Mouse (Mus musculus) intestine, embryonic 16.5 days (tissue): Measurements from ENCODE around the gene Ptprn2. TPM values are rescaled to one million over a fixed set of nuclear protein-coding genes. Genes with fewer than 3 reads are reported as not detected.

Experiments
- ATAC-seq: fragments of 200-750 bp; cut with Nextera tagmentation; 2 replicates; pipeline ENCODE4 v1.8.0; 2017; ENCODE audit warnings: moderate TSS enrichment, moderate library complexity
- H3K27ac ChIP-seq: fragments of 300-500 bp; sonication (generic); 2 replicates; pipeline ENCODE4 v1.5.1; 2014; ENCODE audit warnings: mild to moderate bottlenecking, low read length
- H3K27me3 ChIP-seq: fragments of 300-500 bp; sonication (generic); replicated peaks from 2 replicates; pipeline ENCODE4 v1.6.1; 2014; ENCODE audit warnings: low read length, control low read depth, mixed read lengths; ENCODE audit not compliant: control insufficient read depth, insufficient read depth
- H3K36me3 ChIP-seq: fragments of 300-500 bp; sonication (generic); 2 replicates; pipeline ENCODE4 v1.6.1; 2014; ENCODE audit warnings: low read length, control low read depth; ENCODE audit not compliant: control insufficient read depth, insufficient read depth
- H3K4me1 ChIP-seq: fragments of 300-500 bp; sonication (generic); 2 replicates; pipeline ENCODE4 v1.6.1; 2014; ENCODE audit warnings: low read length, control low read depth, mixed read lengths; ENCODE audit not compliant: control insufficient read depth, insufficient read depth
- H3K4me2 ChIP-seq: fragments of 300-500 bp; sonication (generic); 2 replicates; pipeline ENCODE4 v1.6.1; 2014; ENCODE audit warnings: low read depth, low read length, control low read depth
- H3K4me3 ChIP-seq: fragments of 300-500 bp; sonication (generic); 2 replicates; pipeline ENCODE4 v1.5.1; 2014; ENCODE audit warnings: mild to moderate bottlenecking, low read length
- H3K9ac ChIP-seq: fragments of 300-500 bp; sonication (generic); 2 replicates; pipeline ENCODE4 v1.6.1; 2014; ENCODE audit warnings: low read depth, low read length
- H3K9me3 ChIP-seq: fragments of 300-500 bp; sonication (generic); 2 replicates; pipeline ENCODE4 v1.6.1; 2016; ENCODE audit warnings: low read length, control low read depth; ENCODE audit not compliant: control insufficient read depth
- WGBS: fragments of 180-500 bp; shearing (Covaris S2); extraction: QIAGEN DNeasy Blood & Tissue Kit; methylation state at CpG from one replicate; pipeline ENCODE4 v1.1.7; 2014; 5-methylcytosine and 5-hydroxymethylcytosine counted together
- polyA plus RNA-seq: library from polyadenylated mRNA; unstranded; fragments of >200 nt; fragmentation: Nextera tagmentation; extraction: Ambion mirVana; gene quantifications from 2 replicates; pipeline ENCODE4 v1.2.1, GENCODE M21; 2015

The Ptprn2 gene
- polyA plus RNA-seq, 1 experiment from 2014 or later, result 1.8 TPM

- ATAC-seq, result no peak
- no peaks in the 10 kb centered on the region for H3K4me1 ChIP-seq
- no peak overlapping the region for H3K4me2 ChIP-seq
- 70% methylated on average over 9 of the region's 9 CpGs for WGBS
- no peaks in the 10 kb centered on the region for H3K36me3 ChIP-seq
- H3K27me3 ChIP-seq, result no peaks in the 10 kb centered on the region
- H3K9ac ChIP-seq, result no peak overlapping the region
- H3K4me3 ChIP-seq, result no peak overlapping the region
- no peaks in the 10 kb centered on the region for H3K9me3 ChIP-seq
- H3K27ac ChIP-seq, result no peak overlapping the region
These were observed 754.6 kb downstream of the Ptprn2 start for GRCm38 (mm10) chr12:117239927-117240715.

DNA sequence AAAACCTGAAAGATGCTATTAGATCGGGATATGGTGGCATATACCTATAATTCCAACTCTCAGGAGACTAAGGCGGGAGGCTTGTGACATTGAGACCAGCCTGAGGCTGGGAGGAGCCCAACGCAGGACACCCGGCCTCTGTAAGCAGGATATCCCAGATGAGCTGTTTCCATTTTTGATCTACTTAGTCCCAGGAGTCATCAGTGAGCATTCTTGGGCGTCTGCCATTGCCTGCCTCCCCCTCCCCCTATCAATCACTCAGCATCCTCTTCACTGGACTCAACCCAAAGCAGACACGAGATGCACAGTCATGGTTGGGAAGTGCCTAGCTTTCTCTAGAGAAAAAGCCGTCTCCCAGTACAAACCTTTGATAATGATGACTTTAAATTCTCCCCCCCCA is 756.7 kb downstream of the Ptprn2 start:
- Histone ChIP-seq H3K4me2 (no peak overlapping the region), H3K27me3 (no peaks in the 10 kb centered on the region), H3K9ac (no peak overlapping the region), H3K27ac (no peak overlapping the region), H3K9me3 (no peaks in the 10 kb centered on the region), H3K36me3 (no peaks in the 10 kb centered on the region), H3K4me3 (no peak overlapping the region), H3K4me1 (no peaks in the 10 kb centered on the region)
- no peak for ATAC-seq
- WGBS, result 59% methylated on average over 7 of the region's 7 CpGs

GRCm38 (mm10) chr12:117245885-117246478 is 760.5 kb downstream of the Ptprn2 start:
- no peak overlapping the region for H3K9ac ChIP-seq
- H3K27ac ChIP-seq, result no peak overlapping the region
- no peak overlapping the region for H3K4me2 ChIP-seq
- H3K4me3 ChIP-seq, result no peak overlapping the region
- no peaks in the 10 kb centered on the region for H3K9me3 ChIP-seq
- ATAC-seq, result no peak
- no peaks in the 10 kb centered on the region for H3K4me1 ChIP-seq
- H3K36me3 ChIP-seq, result no peaks in the 10 kb centered on the region
- WGBS, result 61% methylated on average over 17 of the region's 17 CpGs
- no peaks in the 10 kb centered on the region for H3K27me3 ChIP-seq

DNA sequence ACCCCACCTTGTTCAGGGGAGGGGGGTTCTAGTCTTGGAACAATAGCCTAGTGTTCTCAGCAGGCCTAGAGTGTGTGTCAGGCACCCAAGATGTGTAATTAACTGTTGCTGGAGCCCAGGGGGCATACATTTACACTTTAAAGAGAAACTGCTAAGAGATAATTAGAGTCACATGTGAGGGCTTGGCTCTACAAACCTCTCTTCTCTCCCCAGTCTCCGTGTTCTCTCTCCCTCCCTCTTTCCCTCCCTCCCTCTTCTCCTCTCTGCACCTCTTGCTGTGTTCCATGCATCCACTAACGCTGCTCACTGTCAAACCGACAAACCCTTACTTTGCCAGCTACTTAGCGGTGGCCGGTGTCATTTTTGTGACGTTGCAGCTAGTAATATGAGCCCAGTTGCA is 764.9 kb downstream of the Ptprn2 start:
- Histone ChIP-seq H3K4me3 (no peak overlapping the region), H3K36me3 (no peaks in the 10 kb centered on the region), H3K4me2 (no peak overlapping the region), H3K9me3 (no peaks in the 10 kb centered on the region), H3K4me1 (no peaks in the 10 kb centered on the region), H3K9ac (no peak overlapping the region), H3K27ac (no peak overlapping the region), H3K27me3 (no peaks in the 10 kb centered on the region)
- WGBS, result 24% methylated on average over 6 of the region's 6 CpGs
- no peak for ATAC-seq

DNA sequence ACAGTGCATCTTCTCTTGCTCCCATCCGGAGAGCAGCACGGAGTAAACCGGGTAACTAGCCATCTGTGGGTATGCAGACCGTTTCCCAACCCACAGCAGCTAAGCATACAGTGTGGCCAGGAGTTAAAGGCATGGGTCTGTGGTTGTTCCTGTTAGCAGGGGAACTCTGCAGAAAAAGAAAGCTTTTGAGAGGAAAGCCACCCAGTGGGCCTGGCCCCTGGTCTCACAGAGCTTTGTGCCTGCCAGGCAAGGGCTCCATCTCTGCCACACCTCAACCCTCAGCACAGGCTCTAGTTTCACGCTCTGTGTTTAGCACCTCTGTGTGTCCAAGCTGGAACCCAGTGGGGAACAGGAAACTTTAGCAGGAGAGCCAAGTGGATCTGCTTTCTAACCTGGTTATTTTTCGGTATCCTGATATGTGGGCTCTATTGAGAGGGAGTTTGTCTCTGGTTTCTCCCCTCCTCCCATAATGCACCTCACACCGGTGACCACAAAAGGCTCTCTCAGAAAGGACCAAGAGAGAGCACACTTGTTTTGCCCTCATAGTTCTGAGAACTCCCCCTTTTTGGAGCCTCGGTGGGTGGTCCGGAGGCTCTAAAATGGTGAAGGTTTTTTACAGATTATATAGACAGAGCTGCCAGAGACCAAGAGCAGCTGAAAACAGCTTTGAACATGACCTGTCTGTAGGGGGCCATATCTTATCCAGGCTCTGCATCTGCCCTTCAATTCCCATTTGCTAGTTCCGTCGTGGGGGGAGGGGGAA is 766.3 kb downstream of the Ptprn2 start:
- 22% methylated on average over 11 of the region's 11 CpGs for WGBS
- Histone ChIP-seq H3K9me3 (no peaks in the 10 kb centered on the region), H3K9ac (no peak overlapping the region), H3K27me3 (no peaks in the 10 kb centered on the region), H3K36me3 (no peaks in the 10 kb centered on the region), H3K4me1 (no peaks in the 10 kb centered on the region), H3K27ac (no peak overlapping the region), H3K4me2 (no peak overlapping the region), H3K4me3 (no peak overlapping the region)
- 0 out of 2 replicates have a peak, but pooled peaks have one; percentile 42 for ATAC-seq

GRCm38 (mm10) chr12:117252426-117252779 is 766.9 kb downstream of the Ptprn2 start:
- H3K4me1 ChIP-seq, result no peaks in the 10 kb centered on the region
- H3K27me3 ChIP-seq, result no peaks in the 10 kb centered on the region
- no peaks in the 10 kb centered on the region for H3K36me3 ChIP-seq
- 27% methylated on average over 3 of the region's 3 CpGs for WGBS
- no peak overlapping the region for H3K4me3 ChIP-seq
- no peaks in the 10 kb centered on the region for H3K9me3 ChIP-seq
- H3K4me2 ChIP-seq, result no peak overlapping the region
- H3K27ac ChIP-seq, result no peak overlapping the region
- no peak for ATAC-seq
- no peak overlapping the region for H3K9ac ChIP-seq

DNA sequence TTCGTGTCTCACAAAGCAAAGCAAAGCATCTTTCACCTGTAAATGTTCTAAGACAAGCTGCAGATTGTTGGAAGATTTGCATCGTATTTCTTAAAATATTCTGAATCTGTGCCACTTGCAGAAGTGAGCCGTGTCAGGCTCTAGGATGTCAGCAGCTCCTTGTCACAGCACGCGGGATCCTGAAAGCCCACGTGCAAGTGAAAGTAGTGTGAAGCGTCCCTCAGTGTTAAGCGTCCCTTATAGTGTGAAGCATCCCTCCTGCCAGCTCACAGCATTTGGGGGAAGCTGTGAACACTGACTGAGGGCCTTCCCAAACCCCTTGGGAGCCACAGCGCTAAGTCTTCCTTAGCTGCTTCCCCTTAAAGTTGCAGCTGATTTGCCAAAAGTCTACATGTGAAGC is 768.8 kb downstream of the Ptprn2 start:
- no peak overlapping the region for H3K4me2 ChIP-seq
- WGBS, result 76% methylated on average over 9 of the region's 9 CpGs
- ATAC-seq, result no peak

DNA sequence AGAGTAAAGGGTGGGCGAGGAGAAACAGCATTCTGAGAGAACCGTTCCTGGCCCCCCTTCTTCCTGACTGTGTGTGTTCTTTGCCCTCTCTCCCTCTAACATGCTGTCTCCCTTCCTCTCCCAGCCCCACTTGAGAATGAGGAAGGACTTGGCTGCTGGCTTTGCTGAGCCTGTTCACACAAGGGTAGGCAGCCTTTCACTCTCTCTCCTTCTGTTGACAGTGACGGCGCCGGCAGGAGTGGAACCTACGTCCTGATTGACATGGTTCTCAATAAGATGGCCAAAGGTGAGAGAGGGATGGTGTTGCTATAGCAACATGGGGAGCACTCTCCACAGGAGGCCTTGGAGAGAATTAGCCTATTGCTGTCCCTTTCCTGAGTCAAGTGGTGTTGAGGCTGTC is 769.8 kb downstream of the Ptprn2 start:
- H3K9ac ChIP-seq, result no peak overlapping the region
- no peaks in the 10 kb centered on the region for H3K36me3 ChIP-seq
- no peak overlapping the region for H3K27ac ChIP-seq
- H3K27me3 ChIP-seq, result no peaks in the 10 kb centered on the region
- H3K4me3 ChIP-seq, result no peak overlapping the region
- no peak overlapping the region for H3K4me2 ChIP-seq
- 42% methylated on average over 6 of the region's 6 CpGs for WGBS
- ATAC-seq, result peak; percentile 28; the same call in 1 of the 2 replicates
- no peaks in the 10 kb centered on the region for H3K4me1 ChIP-seq
- H3K9me3 ChIP-seq, result no peaks in the 10 kb centered on the region

More for the DNA sequence above, 768.8 kb downstream of the Ptprn2 start:
- H3K4me1 ChIP-seq, result no peaks in the 10 kb centered on the region
- no peaks in the 10 kb centered on the region for H3K36me3 ChIP-seq
- H3K27me3 ChIP-seq, result no peaks in the 10 kb centered on the region
- no peaks in the 10 kb centered on the region for H3K9me3 ChIP-seq
- no peak overlapping the region for H3K27ac ChIP-seq
- no peak overlapping the region for H3K4me3 ChIP-seq
- no peak overlapping the region for H3K9ac ChIP-seq

DNA sequence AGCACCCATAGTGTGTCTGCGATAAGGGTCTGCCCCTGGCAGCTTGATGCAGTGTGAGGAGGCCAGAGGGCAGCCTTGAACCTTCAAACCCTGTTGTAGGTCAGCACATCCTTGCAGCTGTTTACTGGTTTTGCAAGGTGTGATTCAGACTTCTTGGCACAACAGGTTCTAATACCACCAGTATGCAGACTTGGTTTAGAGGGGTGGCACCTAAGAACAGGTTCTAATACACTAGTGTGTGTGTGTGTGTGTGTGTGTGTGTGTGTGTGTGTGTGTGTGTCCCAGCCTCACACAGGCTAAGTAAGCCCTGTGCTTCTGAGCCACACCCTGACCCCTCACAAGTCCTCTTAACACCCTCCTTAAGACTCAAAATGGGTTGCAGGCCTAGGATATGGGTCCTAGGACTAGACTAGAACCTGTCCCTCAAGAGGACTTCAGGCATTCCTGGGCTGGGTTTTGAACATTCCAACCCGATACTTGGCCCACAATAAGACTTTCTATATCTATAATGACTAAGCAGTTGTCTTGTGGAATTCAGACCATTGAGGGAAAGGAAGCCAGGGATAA is 770.3 kb downstream of the Ptprn2 start:
- Histone ChIP-seq H3K4me1 (no peaks in the 10 kb centered on the region), H3K4me2 (no peak overlapping the region), H3K36me3 (no peaks in the 10 kb centered on the region), H3K9me3 (no peaks in the 10 kb centered on the region), H3K4me3 (no peak overlapping the region), H3K9ac (no peak overlapping the region), H3K27me3 (no peaks in the 10 kb centered on the region), H3K27ac (no peak overlapping the region)
- no peak for ATAC-seq
- WGBS, result 89% methylated on average over 2 of the region's 2 CpGs
